Mouse (Mus musculus): Measurements from ENCODE around the gene Pdk4. TPM values are rescaled to one million over a fixed set of nuclear protein-coding genes. Genes with fewer than 3 reads are reported as not detected.

Gene Pdk4
- polyA plus RNA-seq, 1 experiment from 2014 or later, result 2.2 TPM

DNA sequence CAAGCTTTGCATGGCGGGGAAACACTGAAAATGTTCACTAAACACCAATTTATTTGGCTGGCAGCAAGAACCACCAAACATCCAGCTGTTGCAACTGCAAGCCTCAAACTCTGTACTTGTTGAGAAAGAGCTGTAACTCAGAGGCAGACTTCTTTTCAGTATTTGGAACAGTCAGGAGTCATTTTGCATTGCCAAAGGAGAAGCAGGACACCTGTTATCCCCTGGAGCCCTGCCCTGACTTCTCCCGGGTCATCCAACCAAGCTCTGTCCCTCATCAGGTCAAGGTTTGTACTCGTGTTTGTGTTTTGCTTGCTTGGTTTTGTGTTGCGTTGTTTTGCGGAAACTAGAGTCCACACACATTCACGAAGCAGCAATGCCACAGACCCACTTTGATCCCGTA is 11.1 kb downstream of the Pdk4 start:
- Histone ChIP-seq H3K4me1 (no peaks in the 10 kb centered on the region), H3K4me3 (no peak overlapping the region), H3K27me3 (no peaks in the 10 kb centered on the region), H3K4me2 (no peak overlapping the region), H3K9ac (no peak overlapping the region), H3K27ac (no peak overlapping the region), H3K9me3 (no peaks in the 10 kb centered on the region), H3K36me3 (peaks cover 3% of the 10 kb centered on the region; the same call in 1 of the 2 replicates)
- 89% methylated on average over 7 of the region's 7 CpGs for WGBS
- ATAC-seq (ENCODE audit: insufficient number of reproducible peaks, low FRiP score, low TSS enrichment, low read depth), result no peak

DNA sequence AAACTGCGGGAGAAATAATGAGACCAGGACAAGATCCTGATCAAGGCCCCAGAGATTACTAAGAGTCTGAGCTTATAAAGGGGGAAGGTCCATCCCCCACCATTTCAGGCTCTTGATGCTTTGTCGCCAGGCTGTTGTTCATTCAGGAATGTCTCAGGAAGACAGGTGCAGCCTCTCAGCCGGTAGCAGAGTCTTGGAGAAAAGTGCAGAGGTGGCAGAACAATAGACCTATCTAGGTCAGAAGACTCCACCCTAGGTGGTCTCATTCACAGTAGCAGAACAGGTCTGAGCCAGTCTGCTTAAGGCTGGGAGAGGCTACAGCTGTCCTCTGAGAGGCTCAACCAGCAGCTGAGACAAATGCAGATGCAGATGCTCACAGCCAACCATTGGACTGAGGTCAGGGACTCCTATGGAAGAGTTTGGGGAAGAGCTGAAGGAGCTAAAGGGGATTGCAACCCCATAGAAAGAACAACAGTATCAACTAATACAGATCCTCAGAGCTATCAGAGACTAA is 13.8 kb downstream of the Pdk4 start:
- H3K4me1 ChIP-seq, result no peaks in the 10 kb centered on the region
- H3K4me3 ChIP-seq, result no peak overlapping the region
- H3K27ac ChIP-seq, result no peak overlapping the region
- H3K4me2 ChIP-seq, result no peak overlapping the region
- no peak overlapping the region for H3K9ac ChIP-seq
- 74% methylated on average over 3 of the region's 3 CpGs for WGBS
- H3K27me3 ChIP-seq, result no peaks in the 10 kb centered on the region
- no peaks in the 10 kb centered on the region for H3K36me3 ChIP-seq
- no peak for ATAC-seq (ENCODE audit: insufficient number of reproducible peaks, low FRiP score, low TSS enrichment, low read depth)
- H3K9me3 ChIP-seq, result no peaks in the 10 kb centered on the region

DNA sequence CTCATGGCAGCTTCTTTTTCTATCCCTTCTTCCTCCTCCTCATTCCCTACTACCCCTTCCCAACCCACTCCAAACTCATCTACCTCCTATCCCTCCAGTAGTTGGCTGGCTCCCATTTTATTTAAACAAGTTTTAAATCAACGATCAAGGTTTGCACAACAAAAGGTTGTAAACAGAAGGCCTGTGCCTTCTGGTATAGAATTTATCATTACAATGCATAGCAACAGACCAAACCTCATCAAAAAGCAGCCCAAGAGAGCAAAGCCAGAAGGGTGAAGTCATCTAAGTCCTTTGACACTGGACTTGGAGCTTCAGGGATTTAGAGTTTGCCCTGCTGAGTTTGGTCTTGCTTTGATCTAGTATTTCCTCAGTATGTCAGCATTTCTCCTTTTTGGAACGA is 15.0 kb downstream of the Pdk4 start:
- H3K4me3 ChIP-seq, result no peak overlapping the region
- H3K4me2 ChIP-seq, result no peak overlapping the region
- H3K27me3 ChIP-seq, result no peaks in the 10 kb centered on the region
- H3K4me1 ChIP-seq, result no peaks in the 10 kb centered on the region
- H3K9ac ChIP-seq, result no peak overlapping the region
- WGBS, result 96% methylated on average over 2 of the region's 2 CpGs
- no peak overlapping the region for H3K27ac ChIP-seq
- H3K9me3 ChIP-seq, result no peaks in the 10 kb centered on the region
- ATAC-seq (ENCODE audit: insufficient number of reproducible peaks, low FRiP score, low TSS enrichment, low read depth), result no peak
- no peaks in the 10 kb centered on the region for H3K36me3 ChIP-seq

DNA sequence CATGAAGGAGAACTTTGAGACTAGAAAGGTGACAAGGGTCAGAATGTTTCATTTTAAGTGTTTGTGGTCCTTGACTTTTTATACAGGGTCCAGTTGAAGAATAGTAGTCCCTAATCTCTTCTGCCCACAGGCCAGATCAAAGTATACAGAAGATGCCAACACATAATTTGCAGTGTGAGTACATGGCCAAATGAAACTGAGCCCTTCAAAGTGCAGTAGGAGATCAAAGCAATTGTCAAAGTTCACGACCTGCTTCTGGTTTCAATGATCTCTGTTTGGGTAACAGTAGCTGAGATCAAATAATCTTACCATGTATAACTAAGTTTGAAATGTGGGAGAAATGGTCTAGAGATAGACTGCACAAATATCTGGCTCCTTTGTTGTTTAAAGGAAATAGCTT is 22.1 kb downstream of the Pdk4 start:
- 17% methylated on average over 1 of the region's 1 CpGs for WGBS
- no peak overlapping the region for H3K4me2 ChIP-seq
- ATAC-seq (ENCODE audit: insufficient number of reproducible peaks, low FRiP score, low TSS enrichment, low read depth), result no peak

DNA sequence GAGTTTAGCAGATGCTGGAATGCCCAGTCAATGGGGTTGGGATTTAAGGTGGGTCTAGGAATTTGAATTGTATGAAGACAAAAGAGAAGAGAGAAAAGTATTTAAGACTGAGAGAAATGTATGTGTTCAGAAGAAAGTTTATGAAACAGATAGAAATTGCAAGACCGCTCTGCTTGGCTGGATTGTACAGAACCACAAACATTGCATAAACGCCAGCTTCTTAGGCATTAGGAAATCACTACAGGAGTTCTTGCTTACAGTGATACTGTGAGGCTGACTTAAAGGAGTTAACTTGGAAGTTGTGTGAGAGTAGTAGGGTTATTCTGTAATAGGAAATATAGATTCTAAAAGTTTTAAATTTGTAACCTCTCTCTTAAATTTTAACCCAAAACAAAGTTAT is 23.4 kb downstream of the Pdk4 start:
- no peaks in the 10 kb centered on the region for H3K27me3 ChIP-seq
- H3K36me3 ChIP-seq, result no peaks in the 10 kb centered on the region
- H3K4me3 ChIP-seq, result no peak overlapping the region
- no peaks in the 10 kb centered on the region for H3K9me3 ChIP-seq
- 86% methylated on average over 2 of the region's 2 CpGs for WGBS
- H3K27ac ChIP-seq, result no peak overlapping the region
- no peak for ATAC-seq (ENCODE audit: insufficient number of reproducible peaks, low FRiP score, low TSS enrichment, low read depth)
- H3K4me2 ChIP-seq, result no peak overlapping the region
- H3K9ac ChIP-seq, result no peak overlapping the region
- H3K4me1 ChIP-seq, result no peaks in the 10 kb centered on the region

More for the DNA sequence above, 22.1 kb downstream of the Pdk4 start:
- no peak overlapping the region for H3K9ac ChIP-seq
- no peak overlapping the region for H3K27ac ChIP-seq
- no peaks in the 10 kb centered on the region for H3K9me3 ChIP-seq
- H3K4me3 ChIP-seq, result no peak overlapping the region
- H3K36me3 ChIP-seq, result no peaks in the 10 kb centered on the region
- H3K4me1 ChIP-seq, result no peaks in the 10 kb centered on the region
- H3K27me3 ChIP-seq, result no peaks in the 10 kb centered on the region

DNA sequence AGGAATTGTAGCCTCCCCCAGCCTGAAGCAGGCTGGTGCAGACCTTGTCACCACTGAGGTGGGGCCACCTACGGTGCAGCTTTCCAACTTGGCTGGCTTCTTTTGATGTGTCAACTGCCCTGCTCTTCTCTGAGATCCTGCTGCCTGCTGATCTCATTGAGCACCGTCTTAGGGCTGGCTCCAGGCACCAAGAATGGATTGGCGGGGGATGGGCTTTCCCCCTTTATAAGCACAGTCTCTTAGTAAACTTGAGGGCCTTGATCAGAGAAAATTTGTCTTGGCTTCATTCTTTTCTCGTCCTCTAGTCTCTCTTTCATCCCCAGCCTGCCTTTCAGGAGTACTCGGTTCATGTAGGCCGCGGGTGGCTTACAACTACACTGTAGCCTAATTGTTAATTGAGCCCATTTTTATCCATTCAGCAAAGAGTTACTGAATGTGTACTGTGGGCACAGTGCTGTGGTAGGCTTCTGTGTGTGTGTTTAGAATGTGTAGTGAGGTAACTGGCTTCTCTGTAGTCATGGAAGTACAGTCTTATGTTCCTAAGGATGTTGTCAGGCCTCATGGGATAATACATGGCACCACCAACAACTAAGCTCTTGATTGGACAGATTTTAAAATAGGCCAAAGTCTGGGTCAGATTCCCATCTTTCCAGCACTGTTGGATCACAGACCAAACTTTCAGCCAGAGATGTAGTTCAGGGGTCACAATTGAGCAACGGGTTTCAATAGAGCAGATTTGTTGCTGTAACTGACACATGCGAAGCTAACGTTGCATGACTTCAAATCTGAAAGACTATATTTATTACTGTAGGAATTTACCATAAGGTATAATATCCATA is 25.4 kb downstream of the Pdk4 start:
- ATAC-seq (ENCODE audit: insufficient number of reproducible peaks, low FRiP score, low TSS enrichment, low read depth), result no peak
- no peaks in the 10 kb centered on the region for H3K27me3 ChIP-seq

DNA sequence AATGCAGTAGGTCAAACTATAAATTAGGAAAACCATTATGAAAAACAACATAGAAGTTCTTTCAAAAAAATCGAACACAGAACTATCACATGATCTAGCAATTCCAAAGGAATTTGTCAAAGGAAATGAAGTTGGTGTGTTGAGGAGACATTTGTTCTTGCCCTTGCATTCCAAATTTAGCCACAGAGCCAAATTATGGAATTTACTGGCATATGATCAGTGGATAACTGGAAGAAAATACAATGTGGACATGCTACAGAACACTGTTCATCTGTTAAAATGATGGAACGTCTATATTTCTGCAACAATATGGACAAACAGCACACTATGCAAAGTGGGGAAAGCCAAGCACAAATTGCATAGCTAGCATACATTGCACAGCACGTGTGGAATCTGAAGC is 40.3 kb downstream of the Pdk4 start:
- Histone ChIP-seq H3K36me3 (no peaks in the 10 kb centered on the region), H3K9me3 (no peaks in the 10 kb centered on the region), H3K4me2 (no peak overlapping the region), H3K27me3 (no peaks in the 10 kb centered on the region), H3K4me3 (no peak overlapping the region), H3K4me1 (no peaks in the 10 kb centered on the region), H3K9ac (no peak overlapping the region), H3K27ac (no peak overlapping the region)
- no peak for ATAC-seq (ENCODE audit: insufficient number of reproducible peaks, low FRiP score, low TSS enrichment, low read depth)
- WGBS, result 67% methylated on average over 3 of the region's 3 CpGs

More for the DNA sequence above, 25.4 kb downstream of the Pdk4 start:
- Histone ChIP-seq H3K9ac (no peak overlapping the region), H3K4me1 (no peaks in the 10 kb centered on the region), H3K9me3 (no peaks in the 10 kb centered on the region), H3K36me3 (no peaks in the 10 kb centered on the region), H3K4me2 (no peak overlapping the region), H3K27ac (no peak overlapping the region), H3K4me3 (no peak overlapping the region)
- 79% methylated on average over 10 of the region's 10 CpGs for WGBS

DNA sequence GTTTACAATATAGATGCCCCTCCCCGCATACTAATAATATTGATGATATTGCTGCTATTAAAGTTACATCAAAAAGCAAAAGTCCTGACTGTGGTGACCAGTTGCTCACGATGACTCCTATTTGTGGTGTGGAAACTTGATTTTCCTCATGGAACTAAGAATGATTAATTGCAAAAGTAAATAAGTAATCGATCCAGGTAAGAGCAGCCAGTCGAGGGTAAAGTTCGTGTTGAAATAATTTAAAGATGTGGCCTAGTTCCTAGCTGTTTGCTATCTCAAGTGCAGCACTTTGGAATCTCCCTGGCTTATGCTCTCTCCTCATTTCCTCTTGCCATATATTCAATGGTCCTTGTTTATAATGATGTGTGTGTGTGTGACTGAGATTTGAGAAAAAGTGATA is 46.2 kb downstream of the Pdk4 start:
- Histone ChIP-seq H3K9me3 (no peaks in the 10 kb centered on the region), H3K9ac (no peak overlapping the region), H3K4me2 (no peak overlapping the region), H3K4me3 (no peak overlapping the region), H3K27me3 (no peaks in the 10 kb centered on the region), H3K4me1 (no peaks in the 10 kb centered on the region), H3K36me3 (no peaks in the 10 kb centered on the region), H3K27ac (no peak overlapping the region)
- WGBS, result 84% methylated on average over 5 of the region's 5 CpGs
- ATAC-seq (ENCODE audit: insufficient number of reproducible peaks, low FRiP score, low TSS enrichment, low read depth), result no peak

DNA sequence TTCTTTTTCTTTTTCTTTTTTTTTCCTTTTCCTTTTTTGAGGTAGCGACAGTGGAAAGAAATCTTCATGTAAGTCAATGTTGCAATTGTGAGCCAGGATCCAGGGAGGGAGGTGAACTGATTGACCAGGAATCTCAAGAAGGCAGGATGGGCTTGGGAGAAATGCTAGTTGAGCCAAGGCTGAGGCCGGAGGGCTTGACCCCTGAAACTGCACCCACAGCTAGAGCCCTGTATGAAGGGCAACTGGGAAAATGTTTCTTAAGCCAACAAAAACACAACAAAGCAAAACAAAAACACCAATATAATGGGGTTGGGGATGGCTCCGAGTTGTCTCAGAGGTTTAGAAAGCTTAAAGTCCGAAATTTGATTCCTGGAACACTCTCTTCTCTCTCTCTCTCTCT is 47.7 kb downstream of the Pdk4 start:
- Histone ChIP-seq H3K4me1 (peaks cover 3% of the 10 kb centered on the region), H3K9me3 (no peaks in the 10 kb centered on the region), H3K36me3 (no peaks in the 10 kb centered on the region), H3K27me3 (no peaks in the 10 kb centered on the region), H3K27ac (no peak overlapping the region), H3K4me2 (no peak overlapping the region), H3K9ac (no peak overlapping the region), H3K4me3 (no peak overlapping the region)
- WGBS, result 77% methylated on average over 4 of the region's 4 CpGs
- no peak for ATAC-seq (ENCODE audit: insufficient number of reproducible peaks, low FRiP score, low TSS enrichment, low read depth)

DNA sequence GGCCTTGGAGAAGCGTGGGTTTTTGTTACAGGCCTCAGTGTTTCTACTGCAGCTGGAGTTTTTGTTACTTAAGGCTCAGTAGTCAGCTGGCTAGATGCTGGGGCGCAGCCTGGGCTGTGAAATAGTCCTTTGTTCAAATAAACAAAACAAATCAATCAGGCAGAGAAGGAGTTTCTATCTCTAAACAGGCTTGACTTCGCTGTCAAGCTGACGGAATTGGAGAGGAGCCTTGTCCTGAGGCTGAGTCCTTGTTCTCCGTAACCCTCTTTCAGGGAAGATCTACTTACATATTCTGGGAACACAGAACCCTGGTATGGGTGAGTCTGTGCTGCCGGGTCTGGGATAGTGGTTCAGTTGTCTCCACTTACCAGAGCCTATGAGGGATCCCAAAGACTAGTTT is 48.6 kb downstream of the Pdk4 start:
- Histone ChIP-seq H3K9ac (no peak overlapping the region), H3K4me2 (no peak overlapping the region), H3K4me3 (no peak overlapping the region), H3K36me3 (no peaks in the 10 kb centered on the region), H3K27me3 (no peaks in the 10 kb centered on the region), H3K9me3 (no peaks in the 10 kb centered on the region), H3K4me1 (peaks cover 11% of the 10 kb centered on the region), H3K27ac (no peak overlapping the region)
- ATAC-seq (ENCODE audit: insufficient number of reproducible peaks, low FRiP score, low TSS enrichment, low read depth), result no peak
- 77% methylated on average over 6 of the region's 6 CpGs for WGBS

DNA sequence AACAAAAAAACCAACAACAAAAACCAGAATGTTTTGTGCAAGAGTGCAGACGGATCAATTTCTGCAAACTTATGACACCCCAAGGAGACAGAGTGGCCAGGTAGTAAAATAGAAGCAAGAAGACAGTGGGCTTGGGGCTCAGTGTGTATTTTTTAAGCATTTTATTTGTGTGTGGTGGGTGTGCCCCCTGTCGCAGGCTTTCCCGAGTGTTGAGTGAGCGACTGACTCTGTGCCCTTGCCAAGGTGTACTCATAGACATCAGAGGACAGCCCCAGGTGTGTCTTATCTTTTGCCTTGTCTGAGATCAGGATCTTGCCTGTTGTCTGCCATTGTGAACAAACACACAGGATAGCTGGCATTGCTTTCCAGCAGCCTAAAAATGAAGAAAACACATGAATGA is 49.1 kb downstream of the Pdk4 start:
- 84% methylated on average over 4 of the region's 4 CpGs for WGBS

DNA sequence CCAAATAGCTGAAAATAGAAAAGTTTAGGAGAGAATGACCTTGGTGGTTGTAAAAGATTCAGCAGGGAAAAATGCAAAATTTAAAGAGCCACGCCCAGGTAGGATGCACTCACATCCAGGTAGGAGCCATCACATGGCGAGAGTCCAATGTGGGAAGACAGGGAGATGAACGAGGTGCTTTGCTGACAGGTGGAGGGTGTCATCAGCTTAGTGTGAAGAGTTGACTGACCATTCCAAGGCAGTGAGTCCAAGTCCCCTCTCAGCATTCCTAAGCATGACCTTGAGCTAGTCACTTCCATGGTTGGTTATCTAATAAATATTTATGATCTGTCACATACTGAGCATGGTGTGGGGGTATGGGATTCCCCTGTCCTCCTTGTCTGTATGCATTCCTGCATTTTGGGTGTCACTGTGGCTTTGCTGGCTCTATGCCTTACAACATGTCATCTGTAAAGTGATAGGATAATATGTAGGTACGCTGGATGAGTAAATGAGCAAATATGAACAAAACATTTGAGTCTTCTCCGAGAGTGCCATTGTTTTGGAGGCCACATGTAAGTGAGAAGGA is 51.7 kb downstream of the Pdk4 start:
- Histone ChIP-seq H3K4me1 (peaks cover 12% of the 10 kb centered on the region), H3K9me3 (no peaks in the 10 kb centered on the region), H3K4me3 (no peak overlapping the region), H3K9ac (no peak overlapping the region), H3K36me3 (no peaks in the 10 kb centered on the region), H3K4me2 (no peak overlapping the region), H3K27me3 (no peaks in the 10 kb centered on the region), H3K27ac (no peak overlapping the region)
- WGBS, result 83% methylated on average over 5 of the region's 5 CpGs
- ATAC-seq (ENCODE audit: insufficient number of reproducible peaks, low FRiP score, low TSS enrichment, low read depth), result no peak

More for the DNA sequence above, 49.1 kb downstream of the Pdk4 start:
- ATAC-seq (ENCODE audit: insufficient number of reproducible peaks, low FRiP score, low TSS enrichment, low read depth), result no peak
- no peak overlapping the region for H3K27ac ChIP-seq
- no peak overlapping the region for H3K4me3 ChIP-seq
- H3K36me3 ChIP-seq, result no peaks in the 10 kb centered on the region
- no peaks in the 10 kb centered on the region for H3K9me3 ChIP-seq
- no peak overlapping the region for H3K9ac ChIP-seq
- H3K4me2 ChIP-seq, result no peak overlapping the region
- H3K4me1 ChIP-seq, result peaks cover 12% of the 10 kb centered on the region
- H3K27me3 ChIP-seq, result no peaks in the 10 kb centered on the region

All from limb, embryonic 15.5 days (tissue).